ENCODE assay signal across 17 mouse cellular contexts in the genomic region with DNA sequence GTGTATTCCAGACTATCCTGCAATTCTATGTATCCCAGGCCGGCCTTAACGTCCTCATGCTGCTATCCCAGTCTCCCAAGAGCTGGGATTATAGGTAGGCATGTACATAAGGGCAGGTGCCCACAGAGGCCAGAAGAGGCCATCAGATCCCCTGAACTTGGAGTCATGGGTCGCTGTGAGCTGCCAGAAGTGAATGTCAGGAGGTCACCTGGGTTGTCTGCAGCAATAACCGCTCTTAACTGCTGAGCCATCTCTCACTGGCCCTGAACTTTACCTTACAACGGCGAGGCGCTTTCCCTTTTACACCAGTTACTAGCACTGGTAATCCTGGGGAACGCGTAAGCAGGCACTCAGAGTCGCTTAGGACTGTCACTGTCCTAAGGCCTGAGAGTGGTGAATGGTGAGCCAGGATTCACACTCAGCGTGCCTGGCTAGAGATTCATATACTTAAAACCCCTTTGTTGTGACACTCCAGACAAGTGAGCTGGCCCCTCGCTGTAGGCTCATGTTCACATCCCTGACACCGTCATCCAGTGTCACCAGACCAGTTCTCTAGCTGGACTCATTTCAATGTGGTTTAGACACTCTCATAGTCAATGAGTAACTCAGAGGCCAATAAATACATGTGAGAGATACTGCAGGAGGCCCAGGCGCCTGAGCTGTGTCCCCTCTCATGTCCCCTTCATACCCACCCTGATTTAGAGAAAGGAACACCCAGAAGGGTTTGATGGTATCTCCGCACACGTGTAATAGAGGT. TPM values are rescaled to one million over a fixed set of nuclear protein-coding genes. Genes with fewer than 3 reads are reported as not detected.
A peak's percentile ranks its signal among the peaks of the same experiment; 100 is the strongest.
DNase-seq lines count a peak whose midpoint lies in the region; ATAC-seq and TF ChIP-seq lines count a peak whose summit lies in the region.
"Had no signal": no experiment of that assay in that cellular context is flagged by ENCODE, and none has a peak within 500 bp of the region (broad histone marks: within the 10 kb centered on the region; RNA-seq: fewer than 3 reads in every experiment).

No protein-coding gene starts in this region.

- H3K27me3 ChIP-seq in kidney, adult 2 months (replicated peaks; ENCODE audit: control insufficient read depth, insufficient read depth, low read length) = no peaks in the 10 kb centered on the region
- peaks cover 23% of the 10 kb centered on the region for H3K27me3 ChIP-seq in liver, embryonic 15.5 days
- H3K27me3 ChIP-seq: hindbrain, embryonic 15.5 days had no signal

- H3K9me3 ChIP-seq in liver, embryonic 15.5 days (replicated peaks) = no peaks in the 10 kb centered on the region
- H3K9me3 ChIP-seq: forebrain, embryonic 13.5 days; hindbrain, embryonic 15.5 days; neural tube, embryonic 13.5 days had no signal

- peak; percentile 84 for DNase-seq in heart, adult 11 months
- DNase-seq in heart, postnatal 4 days = no peak
- peak; percentile 34 for DNase-seq in kidney, adult 2 months
- DNase-seq in kidney, adult 8-10 months = no peak
- DNase-seq in fat pad, adult 2 months (ENCODE audit: extremely low read depth, low read depth, low spot score) = peak; percentile 83
- DNase-seq in frontal cortex, adult 2 months (ENCODE audit: extremely low spot score in 1 of 2, low spot score in 1 of 2) = no peak
- DNase-seq in embryo, embryonic 9.5 days (ENCODE audit: extremely low spot score) = no peak
- DNase-seq: adrenal gland, adult 8-10 months; cerebellum, postnatal 25 days; gastrocnemius, postnatal 25 days; lung, postnatal 10 days; retina, postnatal 1 day had no signal

- no peaks in the 10 kb centered on the region for H3K4me1 ChIP-seq in kidney, adult 2 months (ENCODE audit: control insufficient read depth, insufficient read depth, low read length)
- peaks cover 47% of the 10 kb centered on the region for H3K4me1 ChIP-seq in liver, embryonic 15.5 days (replicated peaks)

- H3K9ac ChIP-seq in liver, embryonic 15.5 days = no peak overlapping the region
- H3K9ac ChIP-seq: forebrain, embryonic 13.5 days; hindbrain, embryonic 15.5 days; neural tube, embryonic 13.5 days had no signal

- peak; percentile 61 for ATAC-seq in liver, embryonic 15.5 days (ENCODE audit: insufficient read depth)
- ATAC-seq: forebrain, embryonic 13.5 days; midbrain, embryonic 16.5 days had no signal

- no peak for TF ChIP-seq CTCF in kidney, adult 2 months (conservative IDR thresholded peaks at IDR 0.05; ENCODE audit: insufficient read depth, insufficient read length, low read depth, low read length)

- H3K36me3 ChIP-seq in kidney, adult 2 months (ENCODE audit: control insufficient read depth, insufficient read depth, low read length) = no peaks in the 10 kb centered on the region
- H3K36me3 ChIP-seq in liver, embryonic 15.5 days (replicated peaks) = no peaks in the 10 kb centered on the region
- H3K36me3 ChIP-seq: hindbrain, embryonic 15.5 days; neural tube, embryonic 13.5 days had no signal

- no peak for TF ChIP-seq POLR2A in kidney, adult 2 months (IDR thresholded peaks at IDR 0.05; ENCODE audit: low read depth, low read length)

- H3K4me2 ChIP-seq in liver, embryonic 15.5 days = no peak overlapping the region
- H3K4me2 ChIP-seq: forebrain, embryonic 13.5 days; hindbrain, embryonic 15.5 days; neural tube, embryonic 13.5 days had no signal

- no peak overlapping the region for H3K27ac ChIP-seq in kidney, adult 2 months (ENCODE audit: insufficient read depth, low read depth, low read length)
- H3K27ac ChIP-seq in liver, embryonic 15.5 days (replicated peaks) = peak overlapping the region; percentile 70
- H3K27ac ChIP-seq: forebrain, embryonic 13.5 days; hindbrain, embryonic 15.5 days; neural tube, embryonic 13.5 days had no signal

- H3K4me3 ChIP-seq in kidney, adult 2 months (ENCODE audit: insufficient read depth, low read depth, low read length) = no peak overlapping the region
- no peak overlapping the region for H3K4me3 ChIP-seq in liver, embryonic 15.5 days (replicated peaks)
- H3K4me3 ChIP-seq: forebrain, embryonic 13.5 days; hindbrain, embryonic 15.5 days; neural tube, embryonic 13.5 days had no signal

- 75% methylated on average over 16 of the region's 16 CpGs for WGBS in kidney, adult 2 months
- WGBS in liver, embryonic 15.5 days (ENCODE audit: insufficient replicate concordance) = 61% methylated on average over 16 of the region's 16 CpGs

RNA-seq across cellular contexts. Expression of a gene that starts 2.6 kb away (rescaled TPM):
- total RNA-seq in heart, postnatal 4 days (2021) = 1 to 10 TPM; 1.9 to 2.0 TPM
- polyA plus RNA-seq in kidney, adult 2 months (2012; rRNA removed) = 0.42 and 0.66 TPM in 2 replicates
- 0.89 and 1.0 TPM in 2 replicates for polyA plus RNA-seq in liver, embryonic 15.5 days (2015; fragmentation: Nextera tagmentation; extraction: Ambion mirVana)
- 0.65 and 0.86 TPM in 2 replicates for polyA plus RNA-seq in frontal cortex, adult 2 months (2012; rRNA removed)

Comparison
In these comparisons a context has a peak if more than half of its experiments do, and no peak if none do; other contexts are left out.
1. DNase-seq: peak in heart, adult 11 months (single experiment), kidney, adult 2 months (single experiment) and fat pad, adult 2 months (single experiment); none in heart, postnatal 4 days (single experiment), kidney, adult 8-10 months (0 of 2), frontal cortex, adult 2 months (0 of 2) and embryo, embryonic 9.5 days (single experiment).